Mouse (Mus musculus) bone marrow, adult 2 months (tissue): ENCODE measurements around the gene Ecd.

Experiments used
- CTCF ChIP-seq: fragments of 200-500 bp; IDR thresholded peaks from 2 replicates; pipeline ENCODE4 v1.5.1; 2011; ENCODE audit warnings: low read length, control low read depth; ENCODE audit not compliant: control insufficient read depth, insufficient read depth
- POLR2A ChIP-seq: fragments of 200-500 bp; IDR thresholded peaks from 2 replicates; pipeline ENCODE4 v1.6.1; 2011; ENCODE audit warnings: low read depth, mild to moderate bottlenecking, control low read depth, low read length, borderline replicate concordance; ENCODE audit not compliant: control insufficient read depth

GRCm38 (mm10) chr14:20370798-20371197 lies 22.9 kb upstream of the Ecd start:
- TF ChIP-seq CTCF (no peak), POLR2A (no peak)
